Mouse (Mus musculus): ENCODE results near the gene Vcp.

The Vcp gene

DNA sequence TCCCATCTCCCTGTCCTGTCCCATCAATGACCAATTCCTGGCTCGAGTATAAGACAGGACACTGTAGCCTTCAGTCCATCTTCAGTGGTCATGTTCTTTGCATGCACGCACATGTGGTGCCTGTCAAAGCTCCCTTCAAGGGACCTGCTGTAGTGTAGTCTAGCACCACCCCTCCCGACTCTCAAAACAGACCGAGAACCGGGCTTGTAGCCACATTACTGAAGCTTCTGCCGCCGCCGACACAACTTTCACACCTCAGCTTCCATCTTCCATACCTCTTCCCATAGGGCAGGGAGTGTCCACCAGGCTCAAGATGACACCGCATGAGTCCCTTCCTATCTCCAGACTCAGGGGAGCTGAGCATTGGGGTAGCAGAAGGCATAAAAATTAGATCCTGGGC is 56.1 kb downstream of the Vcp start:
- DNase-seq (ENCODE audit: low read depth): no peak

DNA sequence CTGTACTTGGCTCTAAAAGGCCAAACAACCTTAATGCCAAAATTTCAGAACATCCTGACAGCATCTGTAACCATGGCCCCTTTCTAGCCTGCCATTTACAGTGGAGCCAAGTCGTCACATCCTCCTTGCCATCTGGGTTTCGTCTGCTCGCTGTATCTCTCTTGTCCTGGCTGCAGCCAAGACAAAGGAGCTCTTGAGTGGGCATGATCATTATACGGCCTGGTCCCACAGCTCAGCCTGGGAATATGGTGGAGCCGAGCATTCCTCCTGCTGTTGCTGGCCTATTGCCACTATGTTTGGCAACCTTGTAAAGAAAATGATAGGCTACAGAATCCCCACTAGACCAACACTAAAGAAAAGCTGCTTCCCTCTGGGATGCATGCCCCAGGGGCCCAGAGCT is 57.0 kb downstream of the Vcp start:
- DNase-seq (ENCODE audit: low read depth): no peak

DNA sequence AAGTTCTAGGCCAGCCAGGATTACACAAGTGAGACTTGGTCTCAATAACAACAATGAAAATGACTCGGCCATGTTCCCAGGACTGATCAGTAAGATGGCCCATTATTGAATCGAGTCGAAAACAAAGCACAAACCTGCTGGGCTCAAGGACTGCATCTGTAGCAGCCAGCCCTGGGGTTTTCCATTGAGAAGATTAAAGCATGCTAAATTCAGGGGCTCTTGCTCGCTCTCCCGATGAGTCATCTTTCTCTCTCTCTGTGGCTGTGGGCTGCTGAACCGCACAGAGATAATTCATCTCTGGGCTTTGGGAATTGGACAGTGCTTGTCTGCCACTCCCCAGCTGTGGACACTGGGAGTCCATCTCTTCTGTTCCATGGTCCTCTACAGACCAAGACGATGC is 58.9 kb downstream of the Vcp start:
- peak; percentile 27 for DNase-seq (ENCODE audit: low read depth)

DNA sequence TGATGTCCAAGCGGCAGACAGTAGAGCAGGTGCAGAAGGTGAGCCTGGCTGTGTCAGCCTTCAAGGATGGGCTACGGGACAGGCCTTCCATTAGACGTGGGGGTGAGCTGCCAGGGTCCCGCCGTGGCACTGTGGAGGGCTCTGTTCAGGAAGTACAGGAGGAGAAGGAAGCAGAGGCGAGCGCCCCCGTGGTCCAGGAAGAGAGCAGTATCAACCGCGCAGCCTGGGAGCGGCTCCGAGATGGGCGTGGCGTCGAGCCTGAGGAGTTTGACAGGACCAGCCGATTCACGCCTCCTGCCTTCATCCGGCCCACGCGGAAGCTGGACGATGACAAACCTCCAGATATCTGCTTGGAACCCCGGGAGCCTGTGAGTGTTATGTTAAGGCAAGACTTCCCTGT is 66.7 kb downstream of the Vcp start:
- no peak for DNase-seq (ENCODE audit: low read depth)

DNA sequence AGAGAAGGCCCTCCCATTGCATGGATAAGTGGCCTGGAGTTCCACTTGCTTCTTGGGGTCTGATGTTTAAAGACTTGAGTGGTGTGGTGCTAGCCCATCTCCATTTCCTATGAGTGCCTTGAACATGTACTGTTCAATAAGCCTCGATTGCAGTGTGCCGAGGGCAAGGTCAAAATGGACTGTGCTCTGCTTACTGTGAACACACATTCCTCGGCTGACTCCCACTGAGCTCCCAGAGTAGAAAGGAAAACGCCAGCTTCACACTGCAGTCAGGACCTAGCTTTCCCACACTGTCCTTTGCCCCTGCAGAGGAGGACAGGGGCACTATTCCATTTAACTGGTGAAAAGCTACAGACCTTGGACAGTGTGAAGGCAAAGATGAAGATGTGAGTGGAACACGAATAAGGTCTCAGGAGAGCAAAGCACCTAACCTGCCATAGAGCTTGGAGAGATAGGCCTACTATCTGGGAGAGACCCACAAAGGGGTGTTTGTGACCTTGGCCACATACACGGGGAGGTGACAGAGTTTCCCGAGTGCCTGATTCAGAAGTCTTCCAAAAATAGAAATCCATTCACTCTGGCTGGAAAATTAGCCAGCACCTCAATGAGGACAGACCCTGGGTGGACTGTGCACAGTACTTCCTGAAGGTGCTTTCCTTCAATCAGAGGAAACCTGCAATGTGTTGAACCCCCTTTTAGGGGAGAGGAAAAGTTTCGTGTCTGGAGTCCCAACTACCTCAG is 67.9 kb downstream of the Vcp start:
- DNase-seq (ENCODE audit: low read depth): no peak

All from NIH3T3 (cell line).